Comparison of ENCODE assay signal across 8 mouse cellular contexts in genomic region chr5:124628448-124629363, GRCm38 (mm10). TPM values are rescaled to one million over a fixed set of nuclear protein-coding genes. Genes with fewer than 3 reads are reported as not detected.
A peak's percentile ranks its signal among the peaks of the same experiment; 100 is the strongest.
DNase-seq lines count a peak whose midpoint lies in the region; ATAC-seq and TF ChIP-seq lines count a peak whose summit lies in the region.

Gene Atp6v0a2, plus strand, starts transcription at chr5:124628576.

- no peaks in the 10 kb centered on the region for H3K9me3 ChIP-seq in hindbrain, postnatal 0 days (ENCODE audit: low read length)

- H3K27ac ChIP-seq in gastrocnemius, adult 2 months = peak within 1 kb of the TSS; percentile 90
- peak within 1 kb of the TSS; percentile 73 for H3K27ac ChIP-seq in hindbrain, postnatal 0 days
- H3K27ac ChIP-seq in left cerebral cortex, adult 2 months = peak within 1 kb of the TSS; percentile 68

- no peaks in the 10 kb centered on the region; the same call in 1 of the 2 replicates for H3K36me3 ChIP-seq in hindbrain, postnatal 0 days (ENCODE audit: insufficient read depth, low read length)

- intact Hi-C loops in gastrocnemius, adult 2 months (cut with DNase I) = no loop called here
- intact Hi-C loops in left cerebral cortex, adult 2 months (cut with DNase I) = no loop called here

- peak within 1 kb of the TSS; percentile 94 for H3K4me2 ChIP-seq in hindbrain, postnatal 0 days (ENCODE audit: low read depth, low read length)

- no peaks in the 10 kb centered on the region for H3K27me3 ChIP-seq in hindbrain, postnatal 0 days (ENCODE audit: insufficient read depth, low read length)

- ATAC-seq in hindbrain, postnatal 0 days = peak; percentile 97
- peak; percentile 98 for ATAC-seq in megakaryocyte, adult 5-6 weeks (ENCODE audit: poor library complexity, severe bottlenecking)

- under 1% methylated on average over 58 of the region's 58 CpGs for WGBS in hindbrain, postnatal 0 days

- H3K9ac ChIP-seq in hindbrain, postnatal 0 days (replicated peaks; ENCODE audit: low read length) = peak within 1 kb of the TSS; percentile 65

- TF ChIP-seq CTCF in gastrocnemius, adult 2 months (IDR thresholded peaks at IDR 0.05) = no peak
- TF ChIP-seq CTCF in hindbrain, postnatal 0 days (IDR thresholded peaks at IDR 0.05; ENCODE audit: low read depth) = no peak
- TF ChIP-seq CTCF in left cerebral cortex, adult 2 months (IDR thresholded peaks at IDR 0.05) = no peak

- DNase-seq in WW6 (ENCODE audit: low read depth, low spot score) = peak; percentile 67
- peak; percentile 93 to 97 for DNase-seq in cerebellum, postnatal 4 days (ENCODE audit: low spot score in 2 of 2)
- peak; percentile 96 for DNase-seq in gastrocnemius, adult 2 months
- DNase-seq in hindbrain, postnatal 0 days (ENCODE audit: low spot score) = peak; percentile 95
- peak; percentile 93 to 95 for DNase-seq in left cerebral cortex, adult 2 months (ENCODE audit: extremely low spot score in 1 of 2, low spot score in 2 of 2)
- DNase-seq in right cerebral cortex, adult 2 months (ENCODE audit: low spot score in 2 of 2) = peak; percentile 94 to 95
- DNase-seq in urinary bladder, postnatal 14 days (ENCODE audit: low spot score) = peak; percentile 96

- H3K4me1 ChIP-seq in hindbrain, postnatal 0 days (ENCODE audit: insufficient read depth, low read length) = peaks cover 11% of the 10 kb centered on the region

- H3K4me3 ChIP-seq in gastrocnemius, adult 2 months = peak within 1 kb of the TSS; percentile 84
- H3K4me3 ChIP-seq in hindbrain, postnatal 0 days (ENCODE audit: low read length) = peak within 1 kb of the TSS; percentile 63
- H3K4me3 ChIP-seq in left cerebral cortex, adult 2 months = peak within 1 kb of the TSS; percentile 85

RNA-seq across cellular contexts. Expression of gene Atp6v0a2, which starts in this region (rescaled TPM):
- total RNA-seq in gastrocnemius, adult 2 months (2021) = 10 to 100 TPM; 27.7 to 34.3 TPM
- total RNA-seq in hindbrain, postnatal 0 days (2014; rRNA removed) = 23.7 and 28.3 TPM in 2 replicates
- 25.9 and 27.6 TPM in 2 replicates for polyA plus RNA-seq in hindbrain, postnatal 0 days (2015; fragmentation: Nextera tagmentation; extraction: Ambion mirVana)
- 10 to 100 TPM; 59.2 to 71.4 TPM for total RNA-seq in left cerebral cortex, adult 2 months (2021)
- 15.2 and 16.6 TPM in 2 replicates for total RNA-seq in megakaryocyte, adult 5-6 weeks (2015)
- 19.4 and 24.0 TPM in 2 replicates for total RNA-seq in megakaryocyte, adult 5-6 weeks (2017)

Comparison
In these comparisons a context has a peak if more than half of its experiments do, and no peak if none do; other contexts are left out.
1. Peak in every context shown above with its lines: DNase-seq, ATAC-seq, H3K4me3 ChIP-seq and H3K27ac ChIP-seq.